Mouse (Mus musculus): ENCODE data around the gene Ttll9.

- TF ChIP-seq CTCF (conservative IDR thresholded peaks at IDR 0.05; ENCODE audit: low read length) (no peak), NANOG (IDR thresholded peaks at IDR 0.05; ENCODE audit: borderline replicate concordance, low read length) (no peak)
Measured at GRCm38 (mm10) chr2:153013724-153014515, 51.6 kb downstream of the Ttll9 start.

Data from E14TG2a.4 (cell line).